Mouse (Mus musculus) R1 (cell line): ENCODE data around the gene Csnk2b.

Source experiments
- DNase-seq: peaks from one replicate; pipeline ENCODE4 v3.0.0-alpha.2; 2018; ENCODE audit warnings: low read depth, low spot score

Csnk2b gene

DNA sequence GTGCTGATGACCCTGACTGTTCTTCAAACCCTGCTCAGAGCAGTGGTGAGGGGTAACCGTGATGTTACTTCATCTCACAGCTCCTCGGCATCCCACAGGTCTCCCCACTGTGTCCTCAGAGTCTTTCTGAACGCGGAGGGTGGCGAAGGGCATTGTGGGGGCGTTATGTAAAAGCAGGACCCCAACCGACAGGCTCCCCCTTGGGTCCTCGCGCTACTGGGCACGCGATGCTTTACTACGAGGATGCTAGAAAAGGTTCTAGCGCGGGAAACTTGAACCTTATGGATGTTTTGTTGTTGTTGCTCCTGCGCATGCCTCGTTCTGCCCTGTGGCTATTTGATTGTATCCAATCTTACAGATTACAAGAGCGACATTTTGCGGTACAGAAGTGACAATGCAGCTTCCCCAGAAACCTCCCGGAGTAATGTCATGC lies at the start of gene Csnk2b:
TSS of gene Csnk2b (minus strand) at position 183 of the 433 bp plus-strand sequence.
- peak; percentile 76 for DNase-seq

DNA sequence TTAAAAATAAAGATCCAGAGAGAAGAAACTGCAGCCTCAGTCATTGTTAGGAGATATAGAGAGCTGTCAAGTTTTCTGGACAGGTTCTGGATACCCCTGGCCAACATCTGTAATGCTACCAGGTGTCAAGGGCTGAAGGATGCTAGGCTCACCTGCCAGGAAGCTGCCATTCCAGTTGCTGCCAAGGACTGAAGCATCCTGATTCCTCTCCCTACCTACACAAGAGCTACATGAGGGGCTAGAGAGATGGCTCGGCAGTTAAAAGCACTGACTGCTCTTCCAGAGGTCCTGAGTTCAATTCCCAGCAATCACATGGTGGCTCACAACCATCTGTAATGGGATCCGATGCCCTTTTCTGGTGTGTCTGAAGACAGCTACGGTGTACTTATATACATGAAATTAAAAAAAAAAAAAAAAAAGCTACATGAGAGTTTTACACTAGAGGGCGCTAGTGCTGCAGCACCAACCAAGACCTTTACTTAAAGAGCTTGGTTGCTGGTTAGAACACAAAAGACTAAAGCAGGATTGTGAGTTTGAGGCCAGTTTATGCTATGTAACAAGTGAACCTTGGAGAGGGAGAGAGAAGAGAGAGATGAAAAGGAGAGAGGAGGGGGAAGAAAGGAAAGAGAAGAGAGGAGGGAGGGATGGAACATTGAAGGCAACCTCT lies 46.8 kb upstream of the Csnk2b start:
- DNase-seq, result peak; percentile 82

DNA sequence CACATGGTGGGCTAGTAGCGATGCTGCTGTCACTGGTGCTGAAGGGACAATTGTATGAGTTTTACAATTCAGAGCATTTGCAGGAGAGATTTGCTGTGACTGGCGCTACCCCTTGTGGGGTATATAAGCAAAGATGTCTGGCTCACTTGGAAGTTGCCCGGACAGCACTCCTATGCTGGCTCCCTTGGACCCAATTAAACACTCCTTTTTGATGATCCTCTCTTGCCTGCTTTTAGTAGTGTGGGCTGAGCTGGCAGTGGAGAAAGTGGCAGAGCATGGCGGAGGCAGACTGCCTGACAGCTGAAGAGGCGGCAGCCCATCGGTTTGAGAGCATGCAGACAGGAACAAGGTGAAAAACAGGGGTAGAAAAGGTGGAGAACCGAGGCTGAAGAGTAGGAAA lies 45.9 kb upstream of the Csnk2b start:
- DNase-seq, result no peak

DNA sequence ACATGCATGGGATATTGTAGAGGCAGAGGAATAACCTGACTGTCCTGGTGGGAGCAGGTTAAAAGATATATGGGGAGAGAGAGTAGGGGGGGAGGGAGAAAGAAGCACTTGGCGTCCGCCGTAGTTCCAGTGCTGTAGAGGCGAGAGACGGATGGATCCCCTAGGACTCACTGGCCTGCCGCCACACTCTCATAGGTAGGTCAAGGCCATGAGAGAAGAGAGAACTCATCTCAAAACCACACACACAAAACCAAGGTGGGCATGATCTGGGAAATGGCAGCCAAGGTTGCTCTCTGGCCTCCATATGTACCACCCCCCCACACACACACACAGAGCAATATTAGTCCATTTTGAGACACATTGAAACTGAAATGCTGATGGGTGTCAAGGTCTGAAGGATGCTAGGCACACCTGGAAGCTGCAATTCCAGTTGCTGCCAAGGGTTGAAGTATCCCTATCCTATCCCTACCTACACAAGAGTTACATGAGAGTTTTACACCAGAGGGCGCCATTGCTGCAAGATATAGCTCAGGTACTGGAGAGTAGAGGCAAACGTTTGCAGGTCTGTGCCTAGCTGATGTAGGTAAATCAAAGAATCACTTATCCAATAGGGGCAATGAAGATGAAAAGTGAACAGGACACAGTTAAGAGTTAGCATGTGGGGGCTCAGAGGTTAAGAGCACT lies 44.6 kb upstream of the Csnk2b start:
- DNase-seq, result peak; percentile 97

DNA sequence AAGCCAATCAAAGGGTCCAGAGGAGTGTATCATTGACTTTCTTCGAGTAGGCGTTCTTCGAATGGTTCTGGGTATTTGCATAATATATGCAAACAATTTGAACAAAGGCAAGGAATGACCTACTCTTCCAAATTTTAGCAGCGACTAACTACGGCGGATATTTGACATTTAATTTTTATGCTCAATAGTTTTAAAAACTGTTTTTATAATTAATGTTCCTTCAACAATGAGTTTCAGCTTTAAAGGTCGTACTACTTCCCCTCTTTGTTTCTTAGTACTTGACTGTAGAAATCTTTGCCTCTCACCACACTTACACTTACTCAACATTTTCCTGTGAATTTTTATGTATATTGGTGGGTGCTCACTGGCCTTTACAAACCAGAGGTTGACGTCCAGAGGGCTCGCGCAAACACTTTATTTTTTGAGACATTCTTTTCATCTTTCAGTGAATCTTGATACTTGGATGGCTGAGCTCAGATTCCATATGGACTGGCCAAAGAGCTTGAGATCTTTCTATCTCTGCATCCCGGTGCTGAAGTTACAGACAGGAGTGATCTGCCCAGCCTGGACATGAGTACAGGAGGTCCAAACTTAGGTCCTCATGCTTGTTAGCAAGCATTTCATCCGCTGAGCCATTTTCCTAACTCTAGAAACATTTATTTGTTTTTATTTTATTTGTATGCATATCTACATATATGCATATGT lies 43.8 kb upstream of the Csnk2b start:
- no peak for DNase-seq

DNA sequence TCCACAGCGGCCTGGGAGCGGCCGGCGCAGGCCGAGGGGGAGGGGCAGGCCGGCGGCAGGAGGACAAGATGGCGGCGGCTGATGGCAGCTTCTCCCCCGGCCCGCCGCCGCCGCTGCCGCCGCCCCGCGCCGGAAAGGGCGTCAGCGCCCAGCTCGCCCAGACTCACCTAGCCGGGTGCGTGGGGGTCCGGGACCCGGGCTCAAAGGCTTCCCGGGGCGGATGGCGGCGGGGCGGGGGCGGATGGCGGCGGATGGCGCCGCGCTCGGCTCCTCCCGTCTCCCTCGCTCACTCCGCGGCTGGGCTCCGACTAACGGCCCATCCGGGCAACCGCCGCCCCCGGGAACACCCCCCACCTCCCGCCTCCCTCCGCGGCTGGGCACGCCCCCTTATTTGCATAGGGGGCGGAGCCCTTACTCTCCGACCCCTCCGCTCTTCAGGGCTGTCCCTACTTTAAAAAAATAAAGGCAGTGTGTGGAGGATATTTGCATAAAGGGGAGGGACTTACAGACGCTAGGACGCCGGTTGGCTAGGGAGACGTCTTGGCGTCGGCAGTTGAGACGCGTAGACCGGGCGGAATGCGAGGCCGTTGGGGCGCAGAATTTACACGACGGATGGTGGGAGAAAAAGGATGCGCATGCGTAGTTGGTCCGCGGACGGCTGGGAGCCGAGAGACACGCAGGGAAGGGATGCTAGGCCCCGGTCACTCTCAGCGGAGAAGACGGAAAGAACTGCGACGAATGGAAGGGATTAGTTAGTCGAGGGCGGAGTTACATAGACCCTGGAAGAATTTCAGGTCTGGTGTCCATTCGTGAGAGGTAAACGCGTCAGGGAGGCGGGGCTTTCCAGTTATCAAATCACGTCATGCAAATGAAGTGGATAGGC lies 43.0 kb upstream of the Csnk2b start, which contains the start of gene Prrc2a:
TSS of gene Prrc2a (minus strand) at position 330 of the 883 bp plus-strand sequence.
- DNase-seq, result peak; percentile 100

DNA sequence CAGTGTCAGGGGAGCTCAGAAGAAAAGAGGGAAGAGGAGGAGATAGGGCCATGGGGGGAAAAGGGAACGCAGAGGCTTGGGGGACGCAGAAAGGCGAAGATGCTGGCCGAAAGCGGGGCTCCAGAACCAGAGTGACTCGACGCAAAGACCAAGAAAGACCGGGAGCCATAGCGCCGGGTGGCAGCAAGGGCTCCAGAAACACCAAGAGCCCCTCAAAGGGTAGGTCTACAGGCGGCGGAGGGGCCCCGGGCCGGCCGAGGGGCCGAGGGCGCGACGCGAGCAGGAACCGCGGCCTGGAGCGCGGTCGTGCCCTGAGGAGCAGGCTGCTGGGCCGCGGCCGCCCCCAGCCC lies 42.3 kb upstream of the Csnk2b start:
- DNase-seq, result no peak

DNA sequence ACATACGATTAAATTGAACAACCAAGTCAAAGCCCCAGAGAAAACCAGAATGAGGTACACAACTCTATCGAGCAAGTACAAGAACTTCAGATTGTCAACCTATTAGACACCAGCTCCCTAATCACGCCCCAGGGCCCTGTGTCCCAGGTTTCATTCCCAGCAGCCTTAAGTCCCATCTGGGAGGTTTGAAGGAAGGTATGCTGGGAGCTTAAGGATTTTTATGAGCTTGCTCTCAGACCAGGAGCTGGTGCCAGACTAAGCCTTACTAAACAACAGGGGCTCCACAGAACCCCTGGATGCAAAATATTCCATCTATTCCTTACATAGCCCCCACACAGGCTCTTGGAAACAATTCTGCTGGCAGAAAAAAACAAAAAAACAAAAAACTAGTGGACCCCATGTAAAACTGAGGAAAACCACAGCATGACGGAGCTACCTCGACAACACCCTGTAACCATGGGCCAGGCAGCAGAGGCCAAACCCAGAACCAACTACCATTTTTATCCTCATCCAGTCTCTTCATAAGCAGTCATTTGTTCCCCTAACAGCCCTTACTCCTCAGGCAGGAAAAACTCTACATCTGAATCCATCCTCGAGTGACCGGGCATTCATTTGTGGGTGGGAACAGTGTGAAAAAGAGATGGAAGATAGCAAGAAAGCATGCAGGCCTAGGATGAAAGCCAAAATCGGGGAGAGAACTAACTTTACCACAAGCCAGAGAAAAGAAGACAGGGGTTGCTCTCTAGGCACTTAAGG lies 41.7 kb upstream of the Csnk2b start:
- DNase-seq, result no peak

DNA sequence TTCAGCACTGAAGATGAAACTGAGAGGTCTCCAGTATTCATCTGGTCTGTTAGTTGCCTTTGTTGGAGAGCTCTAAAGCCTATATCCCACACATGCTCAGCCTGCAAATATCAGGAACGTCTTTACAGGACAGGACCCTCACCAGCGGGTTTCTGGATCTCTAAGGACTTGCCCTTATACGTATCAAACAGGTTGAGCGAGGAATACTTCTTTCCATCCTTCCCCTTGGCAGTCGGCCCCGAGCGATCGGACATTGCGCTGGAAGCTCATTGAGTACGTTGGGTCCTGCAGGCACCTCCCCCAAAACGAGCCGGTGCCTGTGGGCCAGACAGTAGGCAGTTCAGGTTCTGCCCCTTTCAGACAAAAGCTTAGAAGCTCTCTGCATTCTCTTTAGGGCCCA lies 40.9 kb upstream of the Csnk2b start:
- DNase-seq, result no peak

DNA sequence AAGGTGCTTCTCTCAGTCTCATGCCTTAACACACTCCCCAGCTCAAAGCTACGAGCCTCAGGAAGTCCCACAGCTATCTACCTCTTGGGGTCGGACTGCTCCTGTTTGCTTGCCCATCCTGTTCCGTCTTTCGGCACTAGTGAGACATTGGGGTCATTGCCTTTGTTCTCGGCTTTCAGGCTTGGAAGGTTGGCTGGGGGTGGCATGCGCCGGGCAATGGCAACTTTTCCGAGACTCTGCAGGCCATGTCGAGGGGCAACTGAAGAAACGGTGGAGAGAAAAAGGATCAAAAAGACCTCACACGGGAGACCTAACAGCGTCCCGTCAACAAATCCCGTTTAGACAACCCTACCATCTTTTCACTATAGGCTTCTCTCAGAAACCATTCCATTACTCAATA lies 40.3 kb upstream of the Csnk2b start:
- no peak for DNase-seq

DNA sequence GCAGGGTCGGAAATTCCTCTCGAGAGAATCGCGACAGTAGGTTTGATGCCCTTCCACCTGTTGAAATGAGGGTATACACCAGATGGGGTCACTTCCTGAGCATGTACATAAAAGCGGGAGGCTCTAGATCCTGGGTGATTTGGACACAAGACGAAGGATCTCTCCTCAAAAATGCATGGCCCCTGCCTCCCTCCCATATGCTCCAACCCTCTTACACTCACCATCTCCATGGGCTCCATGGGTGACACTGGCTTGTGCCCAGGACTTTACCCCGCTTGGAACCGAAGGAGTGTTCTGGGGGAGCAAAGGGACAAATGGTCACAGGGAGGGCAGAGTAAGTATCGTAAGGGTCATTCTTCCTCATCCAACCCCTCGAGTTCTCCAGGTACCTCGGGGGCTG lies 39.6 kb upstream of the Csnk2b start:
- DNase-seq, result no peak

DNA sequence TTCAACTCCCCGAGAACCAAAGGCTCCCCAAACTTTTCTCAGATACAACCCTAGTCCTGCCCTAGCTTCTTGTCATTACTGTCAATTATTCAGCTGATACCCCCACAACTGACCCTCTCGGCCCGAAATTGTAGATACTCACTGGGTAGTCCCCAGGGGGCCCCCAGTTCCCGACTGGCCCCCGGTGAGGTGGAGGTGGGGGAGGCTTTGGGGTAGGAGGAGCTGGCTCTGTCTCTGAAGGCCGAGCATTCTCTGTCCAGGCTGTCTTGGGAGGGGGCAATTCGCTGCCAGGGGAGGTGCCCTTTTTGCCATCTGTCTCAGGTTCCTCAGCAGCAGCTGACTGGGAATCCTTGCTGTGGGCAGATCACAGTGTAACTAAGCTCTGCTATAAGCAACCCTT lies 37.8 kb upstream of the Csnk2b start:
- no peak for DNase-seq

DNA sequence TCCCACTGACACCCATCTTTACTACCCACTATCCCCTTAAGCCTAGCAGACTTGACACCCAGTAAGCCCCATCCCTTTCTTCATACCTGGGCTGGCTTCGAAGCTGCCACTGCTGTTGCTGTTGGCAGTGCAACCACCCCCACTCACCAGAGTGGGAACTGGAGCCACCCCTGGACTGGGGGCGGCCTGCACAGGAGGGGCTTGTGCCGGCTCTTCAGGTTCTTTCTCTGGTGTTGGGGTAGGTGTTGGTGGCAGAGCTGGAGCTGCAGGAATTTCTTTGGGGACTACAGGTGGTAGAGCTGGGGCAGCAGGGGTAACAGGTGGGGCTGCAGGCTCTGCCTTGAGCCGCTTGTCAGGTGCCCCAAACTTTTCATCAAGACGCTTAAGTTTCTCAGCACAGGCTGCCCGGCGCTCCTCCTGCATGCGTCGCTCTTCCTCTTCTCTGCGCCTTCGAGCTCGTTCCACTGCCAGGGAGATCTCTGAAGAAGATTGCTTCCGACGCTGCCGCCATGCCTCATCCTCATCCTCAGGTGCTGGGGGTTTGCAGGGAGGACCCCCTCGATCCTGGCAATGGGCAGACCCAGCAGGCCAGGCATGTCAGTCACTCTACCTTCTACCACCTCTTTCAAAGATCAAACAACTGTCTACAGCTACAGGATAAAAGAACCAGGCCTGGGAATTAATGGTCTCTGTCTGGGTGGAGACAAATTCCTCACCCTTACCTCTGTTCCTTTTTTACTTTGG lies 37.2 kb upstream of the Csnk2b start:
- no peak for DNase-seq

DNA sequence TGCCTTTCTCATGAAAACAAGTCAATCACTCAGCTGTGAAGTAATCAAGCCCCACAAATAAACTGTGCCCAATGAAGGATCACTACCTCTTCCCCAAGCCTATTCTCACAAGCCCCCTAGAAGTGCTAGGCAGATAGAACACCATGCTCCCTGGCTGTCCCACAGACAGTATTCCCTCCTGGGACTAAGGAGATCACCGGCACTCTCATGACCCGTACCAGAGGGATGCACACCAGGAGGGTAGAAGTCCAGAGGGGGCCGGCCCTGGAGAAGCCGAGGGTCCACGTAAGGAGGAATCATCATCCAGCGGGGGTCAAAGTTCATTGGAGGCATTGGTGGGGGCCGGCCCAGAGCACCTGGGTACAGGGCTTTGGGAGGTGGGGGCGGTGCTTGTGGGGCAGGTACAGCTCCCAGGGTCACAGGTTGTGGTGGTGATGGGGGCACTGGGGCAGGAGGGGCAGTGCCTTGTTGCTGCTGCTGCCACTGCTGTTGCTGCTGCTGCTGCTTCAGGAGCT lies 35.9 kb upstream of the Csnk2b start:
- DNase-seq, result no peak

DNA sequence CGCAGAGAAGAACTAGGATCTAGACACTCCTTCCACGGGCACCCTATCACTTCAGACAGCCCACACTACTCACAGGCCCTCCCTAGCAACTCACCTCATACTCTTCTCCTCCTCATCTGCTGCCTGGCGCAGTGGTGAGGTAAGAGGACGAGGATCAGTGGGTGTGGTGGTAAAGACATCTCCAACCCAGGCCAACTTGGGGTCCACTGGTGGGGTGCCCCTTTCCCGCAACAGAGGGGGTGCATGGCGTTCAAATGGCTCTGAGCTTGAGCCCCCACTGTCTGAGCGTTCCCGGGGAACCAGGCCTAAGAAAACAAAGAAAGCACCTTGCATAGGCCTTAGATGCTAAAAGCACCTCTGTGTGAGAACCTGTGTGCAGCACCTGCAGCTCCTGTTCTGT lies 35.4 kb upstream of the Csnk2b start:
- no peak for DNase-seq

DNA sequence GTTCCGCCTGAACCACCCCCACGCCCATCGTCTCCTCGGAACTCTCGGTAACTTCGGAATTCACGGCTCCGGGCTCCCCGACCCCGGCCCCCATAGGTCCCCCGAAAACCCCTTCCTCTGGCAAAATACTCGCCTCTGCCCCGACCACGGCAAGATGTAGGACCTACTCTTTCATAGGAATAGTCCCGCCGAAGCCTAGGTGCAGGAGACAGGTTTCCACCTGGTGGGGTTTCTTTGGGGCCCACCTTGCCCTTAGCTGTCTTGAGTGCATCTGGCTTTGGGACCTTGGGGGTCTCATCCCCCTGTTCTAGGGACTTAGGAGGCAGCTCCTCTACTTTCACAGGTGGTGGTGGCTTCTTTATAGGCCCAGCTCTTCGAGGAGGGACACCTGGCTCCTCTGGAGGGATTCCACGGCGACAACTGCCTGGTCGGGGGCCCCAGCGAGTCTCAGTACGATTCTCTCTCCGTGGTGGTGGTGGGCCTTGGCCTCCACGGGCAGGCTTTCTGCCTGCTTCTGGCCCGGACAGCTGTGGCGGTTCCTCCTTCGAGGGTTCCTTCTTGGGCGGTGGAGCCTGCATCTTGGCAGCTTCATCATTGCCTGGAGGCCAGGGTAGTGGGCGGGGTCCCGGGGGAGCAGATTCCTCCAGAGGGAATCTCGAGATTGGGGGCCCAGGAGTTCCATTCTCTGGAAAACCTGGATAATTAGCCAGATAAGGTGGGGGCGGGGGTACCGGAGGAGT lies 34.8 kb upstream of the Csnk2b start:
- DNase-seq, result no peak

DNA sequence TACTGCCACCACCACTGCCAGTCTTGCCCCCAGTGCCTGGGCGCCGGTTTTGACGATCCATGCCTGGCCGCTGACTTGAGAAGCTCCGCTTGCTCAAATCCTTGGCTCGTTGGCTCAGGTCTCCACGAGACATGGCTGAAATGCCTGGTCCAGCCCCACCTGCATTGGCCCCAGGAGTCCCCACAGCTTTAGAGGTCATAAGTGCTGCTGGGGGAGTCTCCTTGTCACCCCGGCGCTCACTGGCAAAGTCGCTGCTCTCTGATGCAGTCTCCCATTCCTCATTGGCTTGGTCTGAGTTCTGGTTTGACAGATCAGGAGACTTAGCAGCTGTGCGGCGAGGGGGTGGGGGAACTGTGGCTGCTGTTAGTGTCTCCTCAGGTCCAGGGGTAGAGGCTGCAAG lies 33.6 kb upstream of the Csnk2b start:
- no peak for DNase-seq

DNA sequence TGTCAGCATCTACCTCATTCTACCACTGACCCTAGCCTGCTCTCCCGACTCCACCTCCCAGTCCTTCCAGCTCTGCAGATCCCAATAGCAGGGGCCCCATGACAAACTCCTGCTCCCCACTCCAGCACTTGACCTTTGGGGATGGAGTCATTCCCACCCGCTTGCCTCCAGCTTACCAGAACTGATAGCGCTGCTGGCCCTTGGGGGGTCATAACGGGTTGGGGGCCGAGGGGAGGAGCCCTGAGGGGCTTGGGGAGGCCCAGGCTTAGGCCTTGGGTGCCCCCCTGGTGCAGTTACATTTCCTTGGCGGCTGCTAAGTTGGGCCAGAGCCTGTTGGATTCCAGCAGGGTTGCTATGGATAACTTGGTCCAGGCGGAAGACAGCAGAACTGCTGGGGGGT lies 32.8 kb upstream of the Csnk2b start:
- no peak for DNase-seq

DNA sequence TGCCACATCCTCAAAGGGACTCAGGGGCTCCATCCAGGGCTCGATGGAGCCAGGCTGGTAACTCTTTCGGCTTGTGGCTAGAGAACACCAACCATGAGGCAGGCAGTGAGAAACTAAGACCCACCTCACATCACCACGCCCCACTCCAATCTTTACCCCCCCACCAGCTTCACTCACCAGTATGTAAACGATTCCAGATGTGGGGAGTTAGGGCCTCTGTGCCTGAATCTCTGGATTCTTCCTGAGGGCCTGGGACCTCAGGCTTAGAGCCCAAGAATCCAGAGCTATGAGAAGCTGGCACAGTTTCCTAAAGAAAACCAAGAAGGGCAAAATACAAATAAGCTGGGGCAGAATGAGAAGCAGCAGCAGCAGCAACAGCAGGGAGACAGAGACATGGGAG lies 32.1 kb upstream of the Csnk2b start:
- no peak for DNase-seq

DNA sequence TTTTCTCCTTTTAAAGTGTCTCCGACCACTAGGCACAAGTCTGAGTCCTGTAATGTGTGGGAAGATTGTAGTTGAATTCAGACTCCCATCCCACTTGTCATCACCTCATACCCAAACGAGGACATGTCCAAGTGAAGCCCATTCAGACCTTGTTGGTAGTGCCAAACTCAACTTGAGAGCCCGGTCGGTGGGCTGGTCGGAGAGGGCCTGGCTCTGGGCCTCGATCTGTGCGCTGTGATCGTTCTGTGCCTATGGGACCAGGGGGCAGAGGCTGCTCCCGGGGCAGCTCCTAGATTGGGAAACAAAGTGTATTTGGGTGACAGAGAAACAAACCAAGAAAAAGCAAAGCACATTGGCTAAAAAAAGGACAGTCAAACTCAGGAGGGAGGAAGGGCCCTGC lies 31.2 kb upstream of the Csnk2b start:
- DNase-seq, result no peak
